Mouse (Mus musculus): ENCODE measurements around the gene Skida1.

The Skida1 gene

GRCm38 (mm10) chr2:18017321-18017720 is 31.5 kb downstream of the Skida1 start:
- TF ChIP-seq GATA4 (IDR thresholded peaks at IDR 0.05; ENCODE audit: insufficient replicate concordance, low read length) = no peak

- TF ChIP-seq GATA4 (IDR thresholded peaks at IDR 0.05; ENCODE audit: insufficient replicate concordance, low read length) = no peak
These were observed 32.2 kb downstream of the Skida1 start for GRCm38 (mm10) chr2:18016639-18017038.

GRCm38 (mm10) chr2:18015581-18015980 is 33.3 kb downstream of the Skida1 start:
- no peak for TF ChIP-seq GATA4 (IDR thresholded peaks at IDR 0.05; ENCODE audit: insufficient replicate concordance, low read length)

- TF ChIP-seq GATA4 (IDR thresholded peaks at IDR 0.05; ENCODE audit: insufficient replicate concordance, low read length) = no peak
These were observed 36.0 kb downstream of the Skida1 start for GRCm38 (mm10) chr2:18012866-18013265.

GRCm38 (mm10) chr2:18011226-18011625 is 37.6 kb downstream of the Skida1 start:
- TF ChIP-seq GATA4 (IDR thresholded peaks at IDR 0.05; ENCODE audit: insufficient replicate concordance, low read length) = no peak

GRCm38 (mm10) chr2:18005137-18005536 is 43.7 kb downstream of the Skida1 start:
- no peak for TF ChIP-seq GATA4 (IDR thresholded peaks at IDR 0.05; ENCODE audit: insufficient replicate concordance, low read length)

GRCm38 (mm10) chr2:18004286-18004685 is 44.6 kb downstream of the Skida1 start:
- no peak for TF ChIP-seq GATA4 (IDR thresholded peaks at IDR 0.05; ENCODE audit: insufficient replicate concordance, low read length)

- no peak for TF ChIP-seq GATA4 (IDR thresholded peaks at IDR 0.05; ENCODE audit: insufficient replicate concordance, low read length)
These were observed 46.5 kb downstream of the Skida1 start for GRCm38 (mm10) chr2:18002306-18002705.

- no peak for TF ChIP-seq GATA4 (IDR thresholded peaks at IDR 0.05; ENCODE audit: insufficient replicate concordance, low read length)
These were observed 52.0 kb downstream of the Skida1 start, which contains the start of gene H2al2a for GRCm38 (mm10) chr2:17996858-17997257. H2al2a (minus strand) TSS chr2:17996958.
